Mouse (Mus musculus): ENCODE data around the gene Ccdc158.

Gene Ccdc158

DNA sequence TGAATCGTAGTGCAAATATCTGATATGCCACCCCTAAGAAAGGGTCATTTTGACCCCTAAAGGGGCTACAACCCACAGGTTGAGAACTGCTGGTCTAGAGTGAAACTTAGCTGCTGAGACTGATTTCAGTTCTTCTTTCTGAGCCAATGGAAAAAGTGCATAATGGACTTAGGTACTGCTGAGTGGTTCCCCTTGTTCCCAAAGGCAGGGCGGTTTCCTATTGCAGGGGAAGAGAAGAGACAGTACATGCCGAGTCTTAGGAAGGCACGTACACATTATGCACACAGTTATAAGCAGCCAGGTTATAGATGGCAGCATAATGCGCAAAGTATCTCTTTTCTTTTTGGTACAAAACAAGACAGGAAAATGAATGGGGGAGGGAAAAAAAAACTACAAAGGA is 13.1 kb upstream of the Ccdc158 start:
- no peak for DNase-seq (ENCODE audit: low spot score in 2 of 2)

DNA sequence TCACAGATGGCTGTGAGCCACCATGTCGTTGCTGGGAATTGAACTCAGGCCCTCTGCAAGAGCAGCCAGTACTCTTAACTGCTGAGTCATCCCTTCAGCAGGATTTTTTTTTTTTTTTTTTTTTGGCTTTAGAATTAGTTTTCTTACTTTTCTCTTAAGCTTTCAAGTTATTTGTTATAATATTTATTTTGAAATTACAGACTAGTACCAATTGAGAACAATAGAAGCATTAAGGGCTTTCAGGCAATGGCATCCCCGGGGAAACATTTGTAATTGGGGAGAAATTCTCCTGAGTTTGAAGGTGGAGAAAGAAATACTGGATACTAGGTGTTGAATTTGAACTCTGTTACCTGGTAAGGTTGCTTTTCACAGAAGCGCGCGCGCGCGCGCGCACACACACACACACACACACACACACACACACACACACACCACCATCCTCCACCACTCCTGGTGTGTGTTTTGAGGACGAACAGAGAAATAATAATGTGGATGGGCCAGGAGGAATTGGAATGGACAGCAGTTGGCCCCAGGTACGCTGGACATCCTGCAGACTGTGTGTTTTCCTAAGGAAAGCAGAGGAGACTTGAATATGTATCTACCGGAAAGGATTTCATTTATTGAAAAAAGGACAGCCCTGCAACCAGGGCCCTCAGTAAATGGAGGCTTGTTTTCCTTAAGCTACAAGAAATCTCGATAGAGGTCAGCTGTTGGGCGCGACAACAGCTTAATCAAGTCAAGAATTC is 9.8 kb upstream of the Ccdc158 start:
- no peak for DNase-seq (ENCODE audit: low spot score in 2 of 2)

DNA sequence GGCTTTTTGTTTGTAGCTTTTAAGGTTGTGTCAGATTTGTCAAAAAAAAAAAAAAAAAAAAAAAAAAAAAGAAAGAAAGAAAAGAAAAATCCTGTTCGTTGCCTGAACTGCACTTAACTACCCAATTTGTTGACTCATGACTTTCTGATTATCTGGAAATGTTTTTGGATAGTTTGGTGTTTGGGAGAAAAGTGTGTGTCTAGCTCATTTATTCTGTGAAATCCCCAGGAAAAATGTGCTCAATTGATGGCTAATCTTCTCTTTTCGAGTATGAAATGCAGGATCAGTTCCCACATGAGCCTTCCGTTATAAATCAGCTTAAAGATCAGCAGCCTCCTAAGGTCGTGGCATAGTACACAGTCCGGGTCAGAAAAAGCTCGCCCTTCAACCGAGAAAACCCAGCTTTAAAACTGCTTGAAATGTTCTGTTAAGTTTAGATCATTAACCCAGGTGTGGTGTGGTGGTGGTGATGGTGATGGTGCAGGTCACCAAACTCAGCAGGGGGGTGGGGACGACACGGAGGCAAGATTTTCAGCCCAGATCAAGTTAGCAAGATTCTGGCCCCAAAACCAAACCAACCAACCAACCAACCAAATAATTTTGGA is 8.9 kb upstream of the Ccdc158 start:
- DNase-seq (ENCODE audit: low spot score in 2 of 2) = no peak

DNA sequence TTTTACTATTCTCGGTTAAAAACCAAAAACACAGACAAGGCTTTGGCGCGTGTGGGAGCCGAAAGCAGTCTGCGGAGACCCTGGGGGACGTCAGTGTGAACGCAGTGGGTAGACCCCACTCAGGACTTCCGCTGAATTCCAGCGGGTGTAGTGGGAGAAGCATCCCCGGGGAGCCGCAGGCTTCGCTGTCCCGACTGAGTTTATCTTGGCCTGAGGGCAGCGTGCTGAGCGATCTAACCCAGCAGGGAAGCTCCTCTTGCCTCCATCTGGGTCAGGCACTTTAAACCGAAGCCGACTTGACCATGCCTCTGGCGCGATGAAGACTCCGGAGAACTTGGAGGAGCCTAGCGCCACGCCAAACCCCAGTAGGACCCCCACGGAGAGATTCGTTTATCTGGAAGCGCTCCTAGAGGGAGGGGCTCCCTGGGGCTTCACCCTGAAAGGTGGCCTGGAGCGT is 8.3 kb upstream of the Ccdc158 start, which contains the start of gene Shroom3:
Gene Shroom3 (plus strand): TSS at position 85 of the 457 bp plus-strand sequence.
- DNase-seq (ENCODE audit: low spot score in 2 of 2) = no peak

DNA sequence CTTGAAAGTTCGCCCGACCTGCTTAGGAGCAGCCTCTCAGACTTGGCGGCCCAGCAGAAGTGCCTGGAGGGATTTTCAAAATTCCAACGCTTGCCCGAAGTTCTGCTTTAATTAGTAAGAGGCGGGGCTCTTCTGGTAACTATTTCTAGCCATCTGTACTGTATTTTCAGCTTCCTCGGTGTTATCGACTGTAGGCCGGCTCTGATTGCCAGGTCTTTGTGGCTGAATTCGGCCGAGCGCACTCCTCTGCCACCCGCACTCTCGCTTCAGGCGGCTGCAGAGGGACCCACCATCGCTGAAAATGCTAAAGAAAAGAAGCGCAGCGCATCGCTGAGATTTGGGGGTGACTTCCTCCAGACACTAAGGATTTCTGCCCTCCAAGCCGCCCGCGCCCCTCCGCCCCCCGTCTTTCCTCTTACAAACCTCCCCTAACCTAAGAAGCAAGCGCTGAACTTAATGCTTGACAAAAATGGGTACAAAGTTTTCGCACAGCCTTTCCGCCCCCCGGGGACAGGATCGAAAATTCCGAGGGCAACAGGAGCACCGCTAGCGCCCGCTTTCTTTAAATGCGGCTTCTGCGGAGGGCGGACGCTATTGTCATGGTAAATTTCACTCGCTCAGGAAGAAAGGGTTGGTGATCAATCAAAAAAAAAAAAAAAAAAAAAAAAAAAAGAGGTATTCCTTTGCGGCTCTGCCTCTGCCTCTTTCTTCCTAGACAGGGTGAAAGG is 7.7 kb upstream of the Ccdc158 start:
- DNase-seq (ENCODE audit: low spot score in 2 of 2) = no peak

DNA sequence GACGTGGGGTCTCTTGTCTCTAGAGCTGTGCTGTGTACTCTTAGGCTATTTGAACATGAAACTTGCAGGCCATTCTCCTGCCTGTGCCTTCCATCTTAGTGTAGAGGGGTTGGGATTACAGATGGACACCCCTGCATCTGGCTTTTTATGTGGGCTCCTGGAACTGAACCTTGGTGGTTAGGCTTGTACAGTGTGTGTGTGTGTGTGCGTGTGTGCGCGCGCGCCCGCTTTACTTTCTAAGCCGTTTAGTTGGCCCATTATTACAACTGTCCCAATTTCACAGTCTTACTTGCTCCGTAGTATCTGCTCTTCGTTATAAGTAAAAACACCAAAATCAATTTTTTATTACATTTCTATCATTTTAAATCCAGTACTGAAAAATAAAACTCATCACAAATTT is 6.8 kb upstream of the Ccdc158 start:
- DNase-seq (ENCODE audit: low spot score in 2 of 2) = no peak

DNA sequence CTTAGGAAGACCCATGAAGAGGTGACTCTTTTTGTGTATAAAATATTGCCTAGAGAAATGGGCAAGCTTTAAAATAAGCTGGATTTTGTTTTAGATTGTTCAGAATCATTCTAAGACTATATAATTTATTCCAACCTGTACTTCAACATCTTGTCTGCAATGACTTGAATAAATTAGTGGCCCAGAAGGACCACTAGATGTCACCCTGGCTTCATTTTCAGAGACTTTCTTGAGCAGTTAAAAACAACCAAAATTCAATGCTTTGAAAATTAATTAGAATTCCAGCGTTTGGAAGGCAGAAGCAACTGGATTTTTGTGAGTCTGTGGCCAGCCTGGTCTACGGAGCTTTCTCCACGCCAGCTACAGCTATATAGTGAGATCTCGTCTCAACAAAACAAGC is 4.4 kb upstream of the Ccdc158 start:
- DNase-seq (ENCODE audit: low spot score in 2 of 2) = no peak

DNA sequence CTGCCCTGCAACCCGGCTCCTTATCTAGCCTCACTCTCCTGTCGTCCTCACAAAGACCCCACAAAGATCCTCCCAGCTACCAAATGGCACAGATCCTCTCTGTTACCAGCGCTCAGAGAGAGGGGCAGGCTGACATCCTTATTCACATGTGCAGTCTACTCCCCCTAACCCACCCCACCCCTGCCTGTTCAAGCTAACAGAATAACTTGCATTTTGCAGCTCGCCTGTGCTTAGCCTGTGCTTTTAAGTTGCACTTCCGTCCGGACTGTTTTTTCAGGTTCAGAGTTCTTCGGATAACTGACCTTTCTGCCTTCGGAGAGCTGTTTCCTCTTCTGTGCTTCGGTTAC is 476 bp upstream of the Ccdc158 start:
- DNase-seq (ENCODE audit: low spot score in 2 of 2) = no peak

DNA sequence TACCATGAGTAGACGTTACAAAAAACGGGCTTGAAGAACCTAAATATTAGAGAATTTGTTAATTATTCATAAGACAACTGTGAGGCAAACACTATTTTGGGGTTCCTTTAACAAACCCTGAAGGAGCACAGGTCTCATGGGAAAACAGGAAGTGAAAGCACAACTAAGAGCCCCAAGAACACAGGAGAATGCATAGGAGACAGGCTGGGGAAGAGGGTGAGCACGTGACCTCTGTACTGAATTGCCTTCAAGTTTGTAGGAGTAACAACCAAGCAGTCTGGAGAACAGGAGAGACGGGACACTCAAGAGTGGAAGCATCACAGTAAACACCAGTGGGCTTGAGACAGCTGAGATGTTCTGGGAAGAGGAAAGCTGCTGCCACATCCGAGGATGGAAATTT is 8.2 kb downstream of the Ccdc158 start:
- no peak for DNase-seq (ENCODE audit: low spot score in 2 of 2)

DNA sequence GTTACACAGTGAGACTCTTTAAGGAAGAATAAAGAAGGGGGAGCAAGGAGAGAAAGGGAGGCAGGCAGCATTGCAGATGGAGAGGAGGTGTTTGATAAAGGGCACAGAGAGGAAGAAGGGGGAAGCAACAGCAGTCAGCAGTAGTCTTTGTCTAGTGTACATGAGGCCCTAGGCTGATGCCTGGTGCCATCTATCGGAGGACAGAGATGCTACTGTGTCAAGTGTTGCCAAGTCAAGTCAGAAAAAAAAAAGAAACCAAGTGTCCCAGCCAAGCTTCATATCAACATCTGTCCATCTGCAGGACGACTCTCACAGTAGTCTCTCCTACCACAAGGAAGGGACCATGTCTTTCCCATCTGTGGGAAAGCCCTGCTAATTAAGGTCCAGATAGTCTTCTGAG is 10.8 kb downstream of the Ccdc158 start:
- no peak for DNase-seq (ENCODE audit: low spot score in 2 of 2)

DNA sequence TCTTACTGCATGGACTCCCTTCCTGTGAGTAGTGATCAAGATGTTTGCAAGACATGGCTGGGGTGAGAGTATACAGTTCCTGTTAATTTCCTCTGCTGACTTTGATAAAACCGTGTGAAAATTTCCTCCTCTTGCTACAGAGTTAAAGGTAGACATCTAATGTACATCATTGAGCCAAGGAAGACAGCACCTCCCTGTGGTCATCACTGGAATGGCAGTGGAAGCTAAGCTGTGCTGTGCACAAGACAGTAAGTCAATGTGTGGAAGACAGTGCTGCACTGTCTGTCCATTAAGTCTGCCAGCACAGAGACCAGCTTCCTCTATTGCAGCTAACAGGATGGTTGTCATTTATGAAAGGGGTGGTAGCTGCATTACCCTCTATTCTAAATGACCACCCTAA is 18.8 kb downstream of the Ccdc158 start:
- peak; percentile 23 to 62 for DNase-seq (ENCODE audit: low spot score in 2 of 2)

DNA sequence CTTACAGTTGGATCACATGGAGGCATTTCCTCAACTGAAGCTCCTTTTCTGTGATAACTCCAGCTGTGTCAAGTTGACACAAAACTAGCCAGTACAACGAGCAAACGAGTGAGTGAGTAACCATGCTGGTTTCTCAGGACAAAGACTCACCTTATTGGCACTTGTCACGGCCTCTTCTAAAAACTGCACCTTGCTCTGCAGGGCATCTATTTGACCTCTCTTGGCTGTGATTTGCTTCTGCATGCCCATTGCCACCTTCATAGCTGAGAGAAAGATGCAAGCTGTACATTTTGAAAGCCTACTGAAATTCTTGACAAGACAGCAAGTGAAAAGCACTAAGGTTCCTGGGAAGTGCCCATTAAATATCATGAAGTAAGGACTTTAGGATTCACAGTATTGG is 34.2 kb downstream of the Ccdc158 start:
- DNase-seq (ENCODE audit: low spot score in 2 of 2) = no peak

DNA sequence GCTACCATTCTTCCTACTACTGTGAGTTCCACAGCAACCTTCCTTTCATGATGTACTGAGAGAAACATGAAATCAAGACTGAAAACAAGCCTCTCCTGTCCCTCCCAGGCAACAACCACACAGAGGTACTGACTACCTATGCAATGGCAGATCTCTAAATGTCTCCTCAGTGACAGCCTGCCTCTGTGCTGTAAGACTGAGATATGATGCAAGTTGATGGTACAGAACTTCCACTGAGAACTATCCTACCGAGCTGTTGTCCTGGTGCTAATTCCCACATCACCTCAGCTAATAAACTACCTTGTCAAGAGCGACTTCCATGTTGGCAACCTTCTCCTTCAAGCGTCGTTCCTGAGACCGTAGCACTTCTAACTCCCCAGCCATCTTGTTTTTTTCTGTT is 39.2 kb downstream of the Ccdc158 start:
- DNase-seq (ENCODE audit: low spot score in 2 of 2) = no peak

DNA sequence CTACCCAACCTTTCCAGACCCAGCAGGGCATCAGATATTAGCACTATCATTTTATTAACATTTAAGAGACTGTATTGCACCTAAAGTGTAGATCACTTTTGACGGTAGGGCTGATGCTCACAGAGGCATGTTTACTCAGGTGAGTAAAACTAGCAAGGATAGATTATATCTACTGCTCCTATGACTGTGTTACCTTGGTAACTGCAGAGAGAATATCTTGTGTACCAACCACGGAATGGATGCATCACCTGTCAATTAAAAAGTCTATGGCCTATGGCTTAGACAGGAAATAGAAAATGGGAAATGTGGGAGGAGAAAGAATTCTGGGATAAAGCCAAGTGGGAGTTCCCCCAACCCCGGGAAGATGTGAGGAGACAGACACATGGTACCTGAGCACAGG is 40.2 kb downstream of the Ccdc158 start:
- DNase-seq (ENCODE audit: low spot score in 2 of 2) = no peak

DNA sequence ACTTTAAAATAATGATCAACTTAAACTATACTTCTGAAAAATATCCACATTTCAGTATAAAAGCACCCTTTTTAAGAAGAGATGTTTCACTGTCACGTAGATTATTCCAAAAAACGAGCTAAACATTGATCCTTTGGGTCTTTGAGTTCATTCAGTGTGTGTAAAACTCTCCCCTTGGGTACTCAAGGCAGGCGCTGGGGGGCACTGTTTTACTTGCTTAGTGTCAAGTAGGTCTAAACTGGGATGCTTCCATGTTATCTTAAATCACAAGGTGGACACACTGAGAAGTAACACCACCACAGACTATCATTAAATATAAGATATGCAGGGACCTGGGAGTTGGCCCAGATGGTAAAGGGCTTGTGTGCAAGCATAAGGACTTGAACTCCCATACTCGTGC is 41.5 kb downstream of the Ccdc158 start:
- no peak for DNase-seq (ENCODE audit: low spot score in 2 of 2)

DNA sequence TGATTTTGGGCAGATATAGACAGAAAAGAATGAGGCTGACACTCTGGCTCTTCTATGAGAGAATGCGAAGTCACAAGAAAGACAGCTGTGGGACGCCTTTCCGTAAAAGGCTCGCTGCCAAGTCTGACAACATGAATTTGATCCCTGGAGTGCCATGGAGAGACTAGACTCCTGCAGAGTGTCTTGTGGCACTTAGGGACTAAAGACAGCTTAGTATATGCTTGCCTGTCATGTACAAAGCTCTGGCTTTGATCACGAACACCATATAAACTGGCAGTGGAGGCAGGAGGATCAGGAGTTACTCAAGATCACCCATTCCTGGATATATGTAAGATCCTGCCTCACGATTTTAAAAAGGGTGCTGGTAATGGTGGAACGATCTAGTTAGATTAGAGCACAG is 47.2 kb downstream of the Ccdc158 start:
- DNase-seq (ENCODE audit: low spot score in 2 of 2) = no peak

DNA sequence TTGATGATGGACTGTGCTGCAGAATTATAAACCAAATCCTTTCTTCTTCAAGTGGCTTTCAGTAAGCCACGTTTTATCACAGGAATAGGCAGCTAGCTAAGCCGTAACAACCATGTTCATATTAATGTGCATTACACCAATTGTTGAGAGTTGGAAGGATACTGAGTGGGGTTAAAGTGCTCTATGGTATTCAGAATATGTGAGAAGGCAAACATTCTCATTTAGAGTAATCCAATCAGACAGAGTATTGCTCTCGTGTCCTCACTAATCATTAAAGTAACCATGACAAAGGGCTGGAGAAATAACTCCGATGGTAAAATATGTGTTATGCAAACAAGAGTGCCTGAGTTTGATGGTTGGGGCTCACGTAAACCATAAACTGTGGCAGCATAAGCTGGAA is 53.2 kb downstream of the Ccdc158 start:
- DNase-seq (ENCODE audit: low spot score in 2 of 2) = no peak

DNA sequence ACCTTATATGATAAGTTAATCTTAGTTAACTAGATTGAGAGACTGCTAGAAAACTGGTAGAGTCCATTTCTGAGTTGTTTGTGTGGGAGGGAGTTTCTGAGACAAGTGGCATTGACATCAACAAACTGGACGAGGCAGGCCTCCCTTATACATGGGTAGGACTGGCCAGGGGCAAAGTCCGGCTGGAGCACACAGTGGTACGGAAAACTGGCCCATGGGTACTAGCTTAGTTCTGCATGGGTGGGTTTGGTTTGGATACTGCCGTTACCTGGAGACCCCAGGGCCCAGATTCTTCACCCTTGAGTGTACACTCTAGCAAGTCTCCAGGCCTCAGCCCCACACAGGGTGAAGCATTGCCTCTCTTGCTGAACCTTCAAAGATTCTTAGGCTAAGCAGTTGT is 62.3 kb downstream of the Ccdc158 start:
- DNase-seq (ENCODE audit: low spot score in 2 of 2) = no peak

DNA sequence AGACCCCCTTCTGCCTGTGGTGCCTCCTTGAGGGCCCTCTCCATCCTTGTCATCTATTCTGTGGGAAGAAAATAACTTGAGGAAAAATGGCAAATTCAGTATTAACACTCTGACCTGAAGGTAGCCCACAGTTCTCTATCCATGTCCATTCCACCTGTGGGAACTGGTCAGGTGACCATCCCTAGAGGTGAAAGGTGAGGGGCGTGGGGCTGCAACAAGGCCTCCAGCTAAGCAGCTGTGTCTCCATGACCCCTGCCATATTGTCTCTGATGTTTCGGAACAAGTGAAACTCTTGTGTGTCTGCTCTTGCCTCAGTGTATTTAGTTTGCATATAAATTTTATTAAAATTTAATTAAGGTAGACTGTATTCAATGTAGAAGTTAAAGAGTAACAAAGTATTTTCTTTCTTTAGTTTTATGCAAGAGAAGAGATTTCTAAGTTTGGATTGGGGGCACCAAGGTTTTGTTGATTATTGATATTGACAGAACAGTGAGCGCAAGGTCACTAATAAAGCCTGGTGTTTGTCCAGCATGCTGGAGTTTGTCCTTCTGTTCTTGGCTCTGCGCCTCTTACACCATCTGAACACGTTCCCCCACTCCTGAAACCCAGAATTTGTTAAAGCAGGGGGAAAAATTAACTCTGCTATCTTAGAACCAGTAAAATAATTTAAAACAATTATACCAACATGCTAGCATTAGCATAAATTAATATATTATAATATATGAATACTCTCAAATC is 67.4 kb downstream of the Ccdc158 start:
- no peak for DNase-seq (ENCODE audit: low spot score in 2 of 2)

DNA sequence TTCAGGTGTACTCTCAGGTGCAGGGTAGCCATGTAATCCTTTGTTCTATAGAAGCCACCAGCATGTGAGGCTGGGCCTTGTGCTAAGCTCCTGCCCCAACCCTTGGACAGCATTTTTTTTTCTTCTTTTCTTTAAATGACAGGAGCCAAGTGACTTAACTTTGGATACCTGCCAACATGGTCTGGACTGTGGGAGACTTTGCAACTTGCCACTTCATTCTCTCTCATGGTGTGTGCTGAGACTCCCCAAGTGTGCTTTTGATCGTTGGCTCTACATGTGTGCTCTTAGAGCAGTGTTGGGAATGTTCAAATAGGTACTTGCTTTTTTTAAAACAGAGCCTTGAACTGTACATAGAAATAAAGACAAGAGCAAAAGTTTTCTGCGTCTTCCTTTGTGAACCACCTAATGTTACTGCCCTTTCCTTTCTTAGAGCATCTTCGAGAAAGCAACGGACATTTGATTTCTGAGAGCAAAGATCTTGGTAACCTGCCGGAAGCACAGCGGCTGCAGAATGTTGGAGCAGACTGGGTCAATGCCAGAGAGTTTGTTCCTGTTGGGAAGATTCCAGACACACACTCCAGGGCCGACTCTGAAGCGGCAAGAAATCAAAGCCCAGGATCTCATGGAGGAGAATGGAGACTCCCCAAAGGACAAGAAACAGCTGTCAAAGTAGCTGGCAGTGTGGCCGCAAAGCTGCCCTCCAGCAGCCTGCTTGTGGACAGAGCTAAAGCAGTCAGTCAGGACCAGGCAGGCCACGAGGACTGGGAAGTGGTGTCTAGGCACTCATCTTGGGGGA is 70.4 kb downstream of the Ccdc158 start:
- no peak for DNase-seq (ENCODE audit: low spot score in 2 of 2)

Measured in natural killer cell, adult 2 months (primary cell).